Comparison of ENCODE assay signal across 17 mouse cellular contexts in genomic region chr4:123147446-123148150, GRCm38 (mm10). TPM values are rescaled to one million over a fixed set of nuclear protein-coding genes. Genes with fewer than 3 reads are reported as not detected.
DNase-seq lines count a peak whose midpoint lies in the region; ATAC-seq lines count a peak whose summit lies in the region.
"Had no signal": no experiment of that assay in that cellular context is flagged by ENCODE, and none has a peak within 500 bp of the region (broad histone marks: within the 10 kb centered on the region; RNA-seq: fewer than 3 reads in every experiment).

No protein-coding gene starts in this region.

- ATAC-seq in common myeloid progenitor, adult 5-6 weeks (replicated peaks; ENCODE audit: low read depth, poor library complexity, severe bottlenecking): peak; percentile 97
- ATAC-seq in intestine, embryonic 15.5 days: no peak
- ATAC-seq in forebrain, embryonic 15.5 days (replicated peaks): no peak
- ATAC-seq: intestine, embryonic 16.5 days had no signal

- no peaks in the 10 kb centered on the region for H3K27me3 ChIP-seq in intestine, embryonic 15.5 days (replicated peaks)
- H3K27me3 ChIP-seq in forebrain, embryonic 15.5 days: peaks cover 5% of the 10 kb centered on the region; the same call in 1 of the 2 replicates

- no peaks in the 10 kb centered on the region for H3K9me3 ChIP-seq in intestine, embryonic 15.5 days
- H3K9me3 ChIP-seq in forebrain, embryonic 15.5 days: no peaks in the 10 kb centered on the region
- H3K9me3 ChIP-seq: heart, embryonic 10.5 days; hindbrain, embryonic 10.5 days; limb, embryonic 15.5 days had no signal

- WGBS in intestine, embryonic 15.5 days: 73% methylated on average over 5 of the region's 5 CpGs
- 84% methylated on average over 5 of the region's 5 CpGs for WGBS in forebrain, embryonic 15.5 days

- intact Hi-C loops in left cerebral cortex, postnatal 14 days (cut with DNase I): no loop called here

- H3K27ac ChIP-seq in intestine, embryonic 15.5 days: no peak overlapping the region
- no peak overlapping the region for H3K27ac ChIP-seq in forebrain, embryonic 15.5 days (replicated peaks)
- H3K27ac ChIP-seq: heart, embryonic 10.5 days; hindbrain, embryonic 10.5 days; limb, embryonic 15.5 days had no signal

- H3K4me2 ChIP-seq in intestine, embryonic 15.5 days (replicated peaks): no peak overlapping the region
- no peak overlapping the region for H3K4me2 ChIP-seq in forebrain, embryonic 15.5 days (replicated peaks)
- H3K4me2 ChIP-seq: limb, embryonic 15.5 days; lung, embryonic 14.5 days had no signal

- no peaks in the 10 kb centered on the region for H3K36me3 ChIP-seq in intestine, embryonic 15.5 days
- H3K36me3 ChIP-seq in forebrain, embryonic 15.5 days: no peaks in the 10 kb centered on the region
- H3K36me3 ChIP-seq: heart, embryonic 10.5 days; hindbrain, embryonic 10.5 days; limb, embryonic 15.5 days had no signal

- peak; percentile 68 to 74 for DNase-seq in right cerebral cortex, adult 2 months (ENCODE audit: low spot score in 2 of 2)
- DNase-seq in right cerebral cortex, postnatal 4 days: no peak
- peak; percentile 54 to 59 for DNase-seq in left cerebral cortex, postnatal 14 days (ENCODE audit: low spot score in 2 of 2)
- DNase-seq in thymus, postnatal 4 days: peak; percentile 15
- DNase-seq: cerebellum, adult 18-20 months; gastrocnemius, postnatal 10 days; kidney, postnatal 14 days; lung, embryonic 14.5 days had no signal

- no peaks in the 10 kb centered on the region for H3K4me1 ChIP-seq in intestine, embryonic 15.5 days (replicated peaks)
- no peaks in the 10 kb centered on the region for H3K4me1 ChIP-seq in forebrain, embryonic 15.5 days
- H3K4me1 ChIP-seq: heart, embryonic 10.5 days; hindbrain, embryonic 10.5 days; limb, embryonic 15.5 days had no signal

- H3K4me3 ChIP-seq in intestine, embryonic 15.5 days (replicated peaks): no peak overlapping the region
- H3K4me3 ChIP-seq in forebrain, embryonic 15.5 days: no peak overlapping the region
- H3K4me3 ChIP-seq: heart, embryonic 10.5 days; hindbrain, embryonic 10.5 days; limb, embryonic 15.5 days had no signal

- H3K9ac ChIP-seq in intestine, embryonic 15.5 days: no peak overlapping the region
- H3K9ac ChIP-seq in forebrain, embryonic 15.5 days (replicated peaks): no peak overlapping the region
- H3K9ac ChIP-seq: limb, embryonic 15.5 days; lung, embryonic 14.5 days had no signal

RNA-seq across cellular contexts. Expression of gene Ppie, which starts 7.8 kb away (rescaled TPM):
- 72.2 and 91.1 TPM in 2 replicates for total RNA-seq in common myeloid progenitor, adult 5-6 weeks (2017)
- 10 to 100 TPM; 20.7 to 22.6 TPM for total RNA-seq in left cerebral cortex, postnatal 14 days (2021)
- 86.6 and 93.3 TPM in 2 replicates for polyA plus RNA-seq in intestine, embryonic 15.5 days (2015; fragmentation: Nextera tagmentation; extraction: Ambion mirVana)
- polyA plus RNA-seq in forebrain, embryonic 15.5 days (2015; fragmentation: Nextera tagmentation; extraction: Ambion mirVana): 71.1 and 71.7 TPM in 2 replicates

RNA-seq across cellular contexts. Expression of gene Oxct2b, which starts 31.5 kb away (rescaled TPM):
- total RNA-seq in common myeloid progenitor, adult 5-6 weeks (2017): not detected in 2 replicates
- under 1 TPM in 1 of 2 experiments, not detected in 1; 0.30 TPM for total RNA-seq in left cerebral cortex, postnatal 14 days (2021)
- polyA plus RNA-seq in intestine, embryonic 15.5 days (2015; fragmentation: Nextera tagmentation; extraction: Ambion mirVana): 0.11 TPM in 1 of 2 replicates, not detected in the other
- 0.17 and 0.19 TPM in 2 replicates for polyA plus RNA-seq in forebrain, embryonic 15.5 days (2015; fragmentation: Nextera tagmentation; extraction: Ambion mirVana)
- total RNA-seq: adrenal gland, postnatal 4 days; gastrocnemius, postnatal 10 days had no signal
- polyA plus RNA-seq: hindbrain, embryonic 10.5 days; lung, embryonic 14.5 days had no signal

RNA-seq across cellular contexts. Expression of gene Hpcal4, which starts 35.4 kb away (rescaled TPM):
- not detected in 2 replicates for total RNA-seq in common myeloid progenitor, adult 5-6 weeks (2017)
- 100 to 1,000 TPM; 350 to 371 TPM for total RNA-seq in left cerebral cortex, postnatal 14 days (2021)
- 3.9 and 4.5 TPM in 2 replicates for polyA plus RNA-seq in intestine, embryonic 15.5 days (2015; fragmentation: Nextera tagmentation; extraction: Ambion mirVana)
- 25.3 and 28.3 TPM in 2 replicates for polyA plus RNA-seq in forebrain, embryonic 15.5 days (2015; fragmentation: Nextera tagmentation; extraction: Ambion mirVana)
- polyA plus RNA-seq: spleen, adult 2 months had no signal

RNA-seq across cellular contexts. Expression of gene Bmp8b, which starts 42.6 kb away (rescaled TPM):
- not detected in 2 replicates for total RNA-seq in common myeloid progenitor, adult 5-6 weeks (2017)
- under 1 TPM; 0.24 to 0.40 TPM for total RNA-seq in left cerebral cortex, postnatal 14 days (2021)
- polyA plus RNA-seq in intestine, embryonic 15.5 days (2015; fragmentation: Nextera tagmentation; extraction: Ambion mirVana): 0.27 and 0.44 TPM in 2 replicates
- polyA plus RNA-seq in forebrain, embryonic 15.5 days (2015; fragmentation: Nextera tagmentation; extraction: Ambion mirVana): 0.23 TPM in 1 of 2 replicates, not detected in the other
- total RNA-seq: gastrocnemius, postnatal 10 days had no signal

RNA-seq across cellular contexts. Expression of gene Nt5c1a, which starts 53.7 kb away (rescaled TPM):
- not detected in 2 replicates for total RNA-seq in common myeloid progenitor, adult 5-6 weeks (2017)
- 10 to 100 TPM; 10.1 to 11.0 TPM for total RNA-seq in left cerebral cortex, postnatal 14 days (2021)
- polyA plus RNA-seq in intestine, embryonic 15.5 days (2015; fragmentation: Nextera tagmentation; extraction: Ambion mirVana): not detected in 2 replicates
- polyA plus RNA-seq in forebrain, embryonic 15.5 days (2015; fragmentation: Nextera tagmentation; extraction: Ambion mirVana): 0.15 TPM in 1 of 2 replicates, not detected in the other
- polyA plus RNA-seq: hindbrain, embryonic 10.5 days; intestine, embryonic 16.5 days; limb, embryonic 15.5 days; lung, embryonic 14.5 days; spleen, adult 2 months had no signal

Comparison
In these comparisons a context has a peak if more than half of its experiments do, and no peak if none do; other contexts are left out.
1. RNA of gene Hpcal4, which starts 35.4 kb away (total RNA-seq): 350 to 371 TPM in left cerebral cortex, postnatal 14 days; not detected in common myeloid progenitor, adult 5-6 weeks; every median in the first group is over 100 times any median in the second.